Mouse (Mus musculus): ENCODE measurements around the gene Hspa1b.
"Not testable (repeated sequence)": the region's sequence is repeated elsewhere in the genome, so short reads cannot be mapped to it uniquely, and the experiment has no call there.

The Hspa1b gene

DNA sequence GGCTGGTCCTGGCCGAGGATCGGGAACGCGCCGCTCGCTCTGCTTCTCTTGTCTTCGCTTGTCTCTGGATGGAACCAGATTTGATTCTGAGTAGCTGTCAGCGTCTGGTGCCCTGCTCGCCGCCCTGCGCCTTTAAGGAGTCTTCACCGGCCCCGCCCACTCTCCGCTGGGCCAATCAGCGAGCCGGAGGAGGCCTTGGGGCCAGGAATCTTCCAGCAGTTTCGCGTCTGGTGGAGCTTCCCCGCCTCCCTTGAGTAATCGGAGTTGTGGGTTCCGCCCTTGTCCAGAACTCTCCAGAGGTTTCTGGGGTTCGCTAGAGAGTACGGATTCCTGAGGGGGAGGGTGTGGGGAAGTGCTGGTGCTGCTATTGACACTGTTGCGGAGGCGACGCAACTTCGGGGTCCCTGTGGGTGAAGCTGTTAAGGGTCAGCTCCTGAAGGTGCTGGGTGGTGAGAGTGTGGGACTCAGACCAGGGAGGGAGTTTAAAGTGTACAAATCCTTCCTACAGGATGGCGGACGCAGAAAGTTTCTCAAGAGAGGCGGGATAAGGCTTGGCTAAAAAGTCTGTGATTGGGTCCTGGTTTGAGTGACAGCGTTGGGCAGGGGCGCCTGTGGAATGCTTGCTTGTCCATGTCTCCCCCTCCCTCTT, at the start of gene Hspa1b:
Gene Hspa1b, minus strand, starts transcription at position 109 of the 649 bp plus-strand sequence.
- peak; percentile 51 for DNase-seq

GRCm38 (mm10) chr17:35007387-35007991, 48.5 kb upstream of the Hspa1b start:
- DNase-seq, result no peak

- DNase-seq, result not testable (repeated sequence)
Observed at GRCm38 (mm10) chr17:35005902-35006301, 46.9 kb upstream of the Hspa1b start.

DNA sequence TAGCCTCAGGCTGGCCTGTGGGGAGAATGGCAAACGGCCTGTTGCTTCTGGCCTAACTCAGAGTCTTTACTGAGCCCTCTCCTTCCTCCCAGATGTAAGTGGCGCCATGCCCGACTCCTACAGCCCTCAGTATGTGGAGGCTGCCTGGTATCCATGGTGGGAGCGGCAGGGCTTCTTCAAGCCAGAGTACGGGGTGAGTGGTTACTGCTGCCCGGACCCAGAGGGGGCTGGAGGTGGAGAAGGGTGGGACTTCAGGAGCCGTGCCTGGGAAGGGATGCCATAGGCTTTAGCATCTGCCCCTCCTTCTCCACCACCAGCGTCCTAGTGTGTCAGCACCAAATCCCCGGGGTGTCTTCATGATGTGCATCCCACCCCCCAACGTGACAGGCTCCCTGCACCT, 46.1 kb upstream of the Hspa1b start:
- DNase-seq, result no peak

DNA sequence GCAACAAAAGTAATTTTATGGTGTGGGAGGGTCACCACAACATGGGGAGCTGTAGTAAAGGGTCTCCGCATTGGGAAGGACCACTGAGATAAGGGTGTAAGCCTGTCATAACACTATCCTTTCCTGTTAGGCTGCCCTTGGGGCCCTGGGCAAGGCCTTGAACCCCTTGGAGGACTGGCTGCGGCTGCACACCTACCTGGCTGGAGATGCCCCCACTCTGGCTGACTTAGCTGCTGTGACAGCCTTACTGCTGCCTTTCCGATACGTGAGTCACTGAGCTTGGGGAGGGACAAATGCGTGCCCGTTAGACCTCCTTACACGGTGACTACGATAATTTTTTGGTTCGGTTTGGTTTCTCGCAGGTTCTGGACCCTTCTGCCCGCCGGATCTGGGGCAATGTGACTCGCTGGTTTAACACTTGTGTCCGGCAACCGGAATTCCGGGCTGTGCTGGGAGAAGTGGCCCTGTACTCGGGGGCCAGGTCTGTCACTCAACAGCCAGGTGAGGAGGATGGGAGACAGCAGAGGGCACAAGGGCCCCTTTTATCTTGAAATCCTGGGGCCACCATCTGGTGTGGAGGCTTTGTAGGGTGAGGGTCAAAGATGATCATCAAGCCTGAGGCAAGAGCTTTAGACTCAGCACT, 45.2 kb upstream of the Hspa1b start:
- no peak for DNase-seq

DNA sequence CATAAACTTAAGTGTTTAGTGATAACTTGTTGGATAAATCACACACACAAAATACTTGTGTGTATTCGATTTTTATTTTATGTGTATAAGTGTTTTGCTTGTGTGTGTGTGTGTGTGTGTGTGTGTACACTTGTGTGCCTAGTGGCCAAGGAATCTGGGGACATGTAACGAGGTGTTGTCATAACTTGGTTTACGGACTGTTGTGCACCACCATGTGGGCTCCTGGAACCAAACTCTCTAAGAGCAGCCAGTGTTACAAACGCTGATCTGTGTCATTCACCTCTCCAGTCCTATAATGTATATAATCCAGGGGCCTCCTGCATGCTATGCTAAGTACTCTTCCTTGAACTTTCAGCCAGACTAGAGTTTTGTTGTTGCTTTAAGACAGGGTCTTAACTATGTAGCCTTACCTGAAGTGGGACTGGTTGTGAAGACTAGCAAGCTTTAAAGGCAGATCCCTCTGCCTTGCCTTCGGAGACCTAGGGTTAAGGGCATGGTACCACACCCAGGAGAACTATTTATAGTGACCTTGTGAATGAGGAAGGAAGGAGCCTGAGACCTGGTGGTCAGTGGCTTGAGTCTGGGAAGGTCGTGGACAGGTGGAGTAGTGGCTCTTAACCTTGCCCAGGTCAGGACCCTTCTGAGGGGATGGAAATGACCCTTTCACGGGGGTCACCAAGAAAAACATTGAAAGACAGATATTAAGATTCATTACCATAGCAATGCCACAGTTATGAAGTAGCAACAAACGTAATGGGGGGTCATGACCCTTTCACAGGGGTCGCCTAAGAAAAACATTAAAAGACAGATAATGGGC, 44.2 kb upstream of the Hspa1b start:
- no peak for DNase-seq

DNA sequence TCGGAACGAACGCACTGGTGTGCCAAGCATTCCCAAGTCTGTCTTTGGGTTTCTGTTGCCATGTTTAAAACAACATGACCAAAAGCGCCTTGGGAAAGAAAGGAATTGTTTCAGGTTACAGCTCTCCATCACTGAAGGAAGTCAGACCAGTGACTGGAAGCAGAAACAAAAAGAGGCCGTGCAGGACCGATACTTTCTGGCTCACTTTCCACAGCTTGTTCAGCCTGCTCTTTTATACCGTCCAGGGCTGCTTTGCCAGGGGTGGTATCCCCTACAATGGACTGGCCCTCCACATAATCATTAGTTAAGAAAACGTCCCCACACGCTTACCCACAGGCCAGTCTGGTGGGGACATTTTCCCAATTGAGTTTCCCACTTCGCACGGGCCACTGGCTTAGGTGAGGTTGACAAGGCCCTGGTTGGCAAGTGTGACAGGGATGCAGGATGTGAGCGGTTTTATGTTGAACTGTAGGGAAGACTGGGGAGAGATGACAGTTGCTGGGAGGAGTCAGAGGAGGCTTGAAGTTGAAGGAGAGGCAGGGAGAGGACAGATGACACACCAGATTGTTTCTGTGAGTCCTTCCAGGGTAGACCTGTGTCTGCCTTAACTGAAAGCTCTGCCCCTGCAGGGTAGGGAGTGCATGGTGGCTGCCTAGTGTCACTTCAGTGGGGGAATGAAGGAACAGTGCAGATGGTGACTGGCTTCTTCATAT, 43.3 kb upstream of the Hspa1b start:
- no peak for DNase-seq

- no peak for DNase-seq
Observed at GRCm38 (mm10) chr17:35001452-35002152, 42.6 kb upstream of the Hspa1b start.

DNA sequence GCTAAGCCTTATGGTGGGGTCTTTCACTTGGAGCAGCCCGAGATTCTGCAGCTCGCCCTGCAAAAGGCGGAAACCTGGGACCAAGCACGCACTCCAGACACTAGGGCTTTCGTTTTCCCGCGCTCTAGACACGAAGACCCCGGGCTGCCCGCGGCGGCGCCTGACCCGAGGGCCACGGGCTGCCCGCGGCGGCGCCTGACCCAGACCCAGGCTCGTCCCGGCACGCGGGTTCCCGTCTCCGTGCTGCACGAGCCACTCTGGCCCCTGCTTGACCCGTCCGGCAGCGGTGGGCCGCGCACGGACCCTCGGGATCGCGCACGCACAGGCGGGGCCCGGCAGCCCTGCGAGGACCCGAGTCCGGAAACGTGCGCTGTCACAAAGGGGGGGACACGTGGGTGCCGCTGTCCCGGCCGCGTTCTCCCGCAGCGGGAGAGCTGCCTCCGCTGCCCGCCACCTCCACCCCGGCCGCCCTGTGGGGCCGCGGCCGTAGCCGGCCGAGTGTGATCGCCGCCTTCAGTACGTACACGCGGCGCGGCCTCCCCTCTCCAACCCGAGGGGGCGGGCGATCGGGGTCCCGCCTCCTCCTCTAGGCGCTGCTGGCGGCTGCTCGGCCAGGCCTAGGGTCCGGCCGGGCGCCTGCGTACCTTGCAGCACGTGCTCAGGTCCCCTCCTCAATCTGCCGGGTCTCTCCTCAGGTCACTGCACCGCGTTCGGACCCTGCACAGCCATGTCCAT, 41.8 kb upstream of the Hspa1b start, which contains the start of gene Vars:
Gene Vars, plus strand, starts transcription at position 271 of the 735 bp plus-strand sequence.
- DNase-seq, result peak; percentile 75

DNA sequence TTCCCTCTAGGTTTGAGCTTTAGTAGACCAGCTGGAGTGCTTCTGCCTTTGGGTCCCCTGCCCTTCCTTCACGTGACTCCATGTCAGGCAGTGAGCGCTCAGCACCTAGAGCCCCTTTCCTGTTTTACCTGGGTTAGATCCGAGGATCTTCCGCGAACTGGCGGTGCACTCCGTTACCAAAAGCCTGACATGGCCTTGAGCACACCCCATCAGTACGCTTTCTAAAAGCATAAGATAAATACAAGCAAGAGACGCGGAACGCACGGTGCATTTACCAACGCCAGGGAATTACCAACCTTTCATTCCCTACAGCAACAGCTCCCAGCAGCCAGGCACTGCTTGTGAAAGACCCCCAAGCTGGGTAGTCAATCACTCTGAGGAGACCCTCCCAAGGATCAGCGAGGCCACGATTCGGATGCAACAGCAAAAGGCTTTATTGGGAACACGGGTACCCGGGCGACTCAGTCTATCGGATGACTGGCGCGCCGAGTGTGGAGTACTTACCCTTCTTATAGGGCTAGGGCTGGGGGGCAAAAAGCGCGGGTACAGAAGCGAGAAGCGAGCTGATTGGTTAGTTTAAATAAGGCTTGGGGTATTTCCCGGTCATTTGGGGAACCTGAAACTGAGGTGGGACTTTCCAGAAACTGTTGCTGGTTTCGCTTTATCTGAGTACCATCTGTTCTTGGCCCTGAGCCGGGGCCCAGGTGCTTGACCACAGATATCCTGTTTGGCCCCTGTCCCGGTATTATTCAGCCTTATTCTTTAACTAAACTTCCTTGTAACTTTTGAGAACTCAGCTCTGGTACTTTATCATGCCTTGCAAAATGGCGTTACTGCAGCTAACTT, 41.1 kb upstream of the Hspa1b start:
- DNase-seq, result not testable (repeated sequence)

GRCm38 (mm10) chr17:34998526-34999430, 39.7 kb upstream of the Hspa1b start:
- no peak for DNase-seq

DNA sequence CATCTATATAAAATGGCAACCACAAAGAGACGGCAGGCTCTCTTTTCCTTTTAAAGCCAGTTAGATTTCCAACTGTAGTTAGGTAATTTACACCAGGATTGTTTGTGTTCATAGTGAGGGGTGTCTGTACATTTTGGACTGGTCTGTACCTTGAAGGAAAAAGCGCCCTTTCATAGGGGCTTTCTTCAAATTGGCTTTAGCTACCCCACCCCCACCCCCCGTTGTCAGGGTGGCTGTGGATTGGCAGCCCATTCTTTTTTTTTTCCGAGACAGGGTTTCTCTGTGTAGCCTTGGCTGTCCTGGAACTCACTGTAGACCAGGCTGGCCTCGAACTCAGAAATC, 38.1 kb upstream of the Hspa1b start:
- DNase-seq, result no peak

DNA sequence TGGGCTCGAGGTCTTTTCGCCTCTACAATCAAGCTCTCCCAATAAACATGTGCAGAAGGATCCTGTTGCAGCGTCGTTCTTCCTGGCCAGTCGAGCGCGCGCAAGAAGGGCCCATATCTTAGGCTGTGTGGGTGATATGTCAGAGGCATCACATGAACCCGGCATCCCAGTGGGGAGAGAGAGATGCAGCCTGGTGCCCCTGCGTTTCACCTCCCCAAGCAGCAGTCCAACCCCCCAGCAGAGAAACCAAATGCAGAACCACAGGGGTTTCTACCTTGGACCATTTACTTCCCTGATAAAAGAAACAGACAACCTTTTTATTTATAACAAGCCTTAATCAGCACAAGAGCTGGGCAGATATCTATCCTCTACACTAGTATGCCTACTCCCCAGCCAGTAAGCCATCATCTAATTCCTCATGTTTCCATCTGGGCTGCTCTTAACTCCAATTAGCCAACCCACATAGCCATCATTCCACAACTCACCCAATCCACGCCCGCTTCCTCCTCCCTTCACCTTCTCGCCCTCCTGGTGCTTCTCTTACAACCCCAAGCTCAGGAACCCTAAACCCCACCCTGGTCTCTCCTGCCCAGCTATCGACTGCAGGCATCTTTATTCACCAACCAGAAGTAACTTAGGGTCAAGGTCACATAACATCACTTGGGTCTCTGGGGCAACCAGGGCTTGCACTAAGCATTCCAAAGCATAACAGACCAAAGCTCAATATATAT, 37.5 kb upstream of the Hspa1b start:
- DNase-seq, result no peak

DNA sequence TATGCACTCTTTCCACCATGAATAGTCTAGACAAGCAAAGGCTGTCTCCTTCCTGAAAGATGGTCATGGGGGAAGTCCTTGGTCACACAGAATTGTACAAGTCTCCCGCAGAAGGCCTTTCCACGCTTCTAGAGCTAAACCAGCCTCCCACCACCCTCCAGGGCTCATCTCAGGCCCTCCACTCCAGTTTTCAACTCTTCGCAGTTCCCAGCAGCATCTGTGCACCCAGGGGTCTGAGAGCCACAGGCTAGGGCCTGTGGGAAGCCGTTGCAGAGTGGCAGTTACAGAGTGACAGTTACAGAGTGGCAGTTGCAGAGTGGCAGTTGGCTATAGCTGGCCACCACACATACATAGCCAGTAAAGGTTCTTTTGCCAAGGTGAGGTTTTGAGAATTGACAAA, 36.9 kb upstream of the Hspa1b start:
- not testable (repeated sequence) for DNase-seq

- DNase-seq, result not testable (repeated sequence)
Observed at GRCm38 (mm10) chr17:34995192-34995591, 36.2 kb upstream of the Hspa1b start.

DNA sequence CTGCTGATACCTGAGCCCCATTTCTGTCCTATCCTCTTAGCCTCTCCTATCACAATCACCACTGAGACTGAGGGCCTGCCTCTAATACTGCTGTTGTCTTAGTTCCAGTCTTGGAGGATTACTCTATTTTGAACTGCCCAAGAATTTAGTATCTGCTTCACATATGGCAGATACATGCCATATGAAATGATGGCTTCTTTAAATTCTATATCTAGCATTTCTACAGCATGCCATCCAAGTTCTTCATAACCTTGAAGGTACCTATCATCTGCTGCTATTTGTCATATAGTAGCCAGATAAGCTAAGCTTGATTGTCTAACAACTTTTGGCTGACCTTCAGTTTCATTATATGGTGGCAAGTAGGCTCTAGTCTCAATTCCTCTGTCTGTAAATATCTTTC, 35.7 kb upstream of the Hspa1b start:
- DNase-seq, result no peak

- no peak for DNase-seq
Observed at GRCm38 (mm10) chr17:34984218-34984617, 25.2 kb upstream of the Hspa1b start.

- DNase-seq, result no peak
Observed at GRCm38 (mm10) chr17:34982328-34982727, 23.3 kb upstream of the Hspa1b start.

All from right cerebral cortex, postnatal 4 days (tissue).